Mouse (Mus musculus) thymus, adult 2 months (tissue): Measurements from ENCODE around the gene Rngtt.

Source experiments
- CTCF ChIP-seq: fragments of 200-500 bp; IDR thresholded peaks from 2 replicates; pipeline ENCODE4 v1.5.1; 2012; ENCODE audit warnings: mild to moderate bottlenecking, control low read depth, low read length, moderate library complexity, borderline replicate concordance; ENCODE audit not compliant: control insufficient read depth, poor library complexity, insufficient read depth; ENCODE audit errors: extremely low read depth
- POLR2A ChIP-seq: fragments of 200-500 bp; IDR thresholded peaks from 2 replicates; pipeline ENCODE4 v1.6.1; 2012; ENCODE audit warnings: mild to moderate bottlenecking, low read length, control low read depth, moderate library complexity; ENCODE audit not compliant: control insufficient read depth, poor library complexity, insufficient read depth; ENCODE audit errors: extremely low read depth

DNA sequence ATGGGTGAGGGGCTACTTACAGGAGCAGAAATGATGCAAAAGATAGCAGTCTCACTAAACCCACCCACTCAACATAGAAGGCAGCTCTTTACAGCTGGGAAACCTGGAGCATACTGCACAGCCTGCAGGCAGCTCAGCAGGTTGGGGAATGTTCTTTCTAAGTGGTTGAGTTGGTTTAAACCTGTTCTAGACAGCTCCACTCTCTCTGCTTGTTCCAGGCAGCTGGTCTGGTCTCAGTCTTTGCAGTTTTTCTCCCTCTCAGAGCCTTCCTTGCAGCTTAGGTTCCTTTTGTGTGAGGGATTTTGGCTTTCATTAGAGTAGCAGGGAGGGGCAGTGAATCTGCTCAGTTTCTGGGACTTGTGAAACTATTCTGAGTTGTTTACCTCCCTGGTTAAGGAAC is 67.5 kb downstream of the Rngtt start:
- TF ChIP-seq CTCF (no peak), POLR2A (no peak)
